Mouse (Mus musculus): Measurements from ENCODE around the gene Nos2. TPM values are rescaled to one million over a fixed set of nuclear protein-coding genes. Genes with fewer than 3 reads are reported as not detected.

Gene Nos2
- polyA plus RNA-seq, 1 experiment from 2014 or later, result 0.50 TPM

- 90% methylated on average over 4 of the region's 4 CpGs for WGBS
- no peaks in the 10 kb centered on the region for H3K4me1 ChIP-seq (ENCODE audit: control insufficient read depth, insufficient read depth, low read length)
- H3K9ac ChIP-seq (ENCODE audit: low read length), result no peak overlapping the region
- no peak overlapping the region for H3K27ac ChIP-seq (ENCODE audit: low read depth, low read length)
- no peak for ATAC-seq
- H3K9me3 ChIP-seq (replicated peaks; ENCODE audit: control insufficient read depth, low read length), result no peaks in the 10 kb centered on the region
- H3K4me3 ChIP-seq (ENCODE audit: low read depth, low read length), result no peak overlapping the region
- no peak overlapping the region for H3K4me2 ChIP-seq (ENCODE audit: low read length)
- DNase-seq (ENCODE audit: low spot score), result no peak
- no peaks in the 10 kb centered on the region for H3K36me3 ChIP-seq (ENCODE audit: control insufficient read depth, insufficient read depth, low read length)
- no peaks in the 10 kb centered on the region for H3K27me3 ChIP-seq (replicated peaks; ENCODE audit: control insufficient read depth, insufficient read depth, low read length)
These were observed 47.5 kb downstream of the Nos2 start for GRCm38 (mm10) chr11:78968121-78968520.

- Histone ChIP-seq H3K4me2 (ENCODE audit: low read length) (no peak overlapping the region), H3K9ac (ENCODE audit: low read length) (no peak overlapping the region), H3K4me3 (ENCODE audit: low read depth, low read length) (no peak overlapping the region), H3K9me3 (replicated peaks; ENCODE audit: control insufficient read depth, low read length) (no peaks in the 10 kb centered on the region), H3K4me1 (ENCODE audit: control insufficient read depth, insufficient read depth, low read length) (no peaks in the 10 kb centered on the region), H3K27me3 (replicated peaks; ENCODE audit: control insufficient read depth, insufficient read depth, low read length) (no peaks in the 10 kb centered on the region), H3K36me3 (ENCODE audit: control insufficient read depth, insufficient read depth, low read length) (no peaks in the 10 kb centered on the region), H3K27ac (ENCODE audit: low read depth, low read length) (no peak overlapping the region)
- WGBS, result 86% methylated on average over 8 of the region's 8 CpGs
- ATAC-seq (no peak), DNase-seq (ENCODE audit: low spot score) (no peak)
These were observed 50.5 kb downstream of the Nos2 start for GRCm38 (mm10) chr11:78971096-78971495.

GRCm38 (mm10) chr11:78971746-78972145 is 51.2 kb downstream of the Nos2 start:
- Histone ChIP-seq H3K4me1 (ENCODE audit: control insufficient read depth, insufficient read depth, low read length) (no peaks in the 10 kb centered on the region), H3K36me3 (ENCODE audit: control insufficient read depth, insufficient read depth, low read length) (no peaks in the 10 kb centered on the region), H3K4me2 (ENCODE audit: low read length) (no peak overlapping the region), H3K9me3 (replicated peaks; ENCODE audit: control insufficient read depth, low read length) (no peaks in the 10 kb centered on the region), H3K9ac (ENCODE audit: low read length) (no peak overlapping the region), H3K27me3 (replicated peaks; ENCODE audit: control insufficient read depth, insufficient read depth, low read length) (no peaks in the 10 kb centered on the region), H3K27ac (ENCODE audit: low read depth, low read length) (no peak overlapping the region), H3K4me3 (ENCODE audit: low read depth, low read length) (no peak overlapping the region)
- ATAC-seq, result no peak
- no peak for DNase-seq (ENCODE audit: low spot score)
- WGBS, result 85% methylated on average over 3 of the region's 3 CpGs

GRCm38 (mm10) chr11:78972328-78972727 is 51.7 kb downstream of the Nos2 start:
- no peaks in the 10 kb centered on the region for H3K9me3 ChIP-seq (replicated peaks; ENCODE audit: control insufficient read depth, low read length)
- H3K4me3 ChIP-seq (ENCODE audit: low read depth, low read length), result no peak overlapping the region
- H3K9ac ChIP-seq (ENCODE audit: low read length), result no peak overlapping the region
- ATAC-seq (no peak), DNase-seq (ENCODE audit: low spot score) (no peak)
- no peak overlapping the region for H3K27ac ChIP-seq (ENCODE audit: low read depth, low read length)
- no peak overlapping the region for H3K4me2 ChIP-seq (ENCODE audit: low read length)
- no peaks in the 10 kb centered on the region for H3K4me1 ChIP-seq (ENCODE audit: control insufficient read depth, insufficient read depth, low read length)
- H3K27me3 ChIP-seq (replicated peaks; ENCODE audit: control insufficient read depth, insufficient read depth, low read length), result no peaks in the 10 kb centered on the region
- WGBS, result 58% methylated on average over 6 of the region's 6 CpGs
- H3K36me3 ChIP-seq (ENCODE audit: control insufficient read depth, insufficient read depth, low read length), result no peaks in the 10 kb centered on the region

- DNase-seq (ENCODE audit: low spot score), result no peak
- ATAC-seq, result no peak
- Histone ChIP-seq H3K27ac (ENCODE audit: low read depth, low read length) (no peak overlapping the region), H3K4me2 (ENCODE audit: low read length) (no peak overlapping the region), H3K4me3 (ENCODE audit: low read depth, low read length) (no peak overlapping the region), H3K9me3 (replicated peaks; ENCODE audit: control insufficient read depth, low read length) (no peaks in the 10 kb centered on the region), H3K9ac (ENCODE audit: low read length) (no peak overlapping the region), H3K27me3 (replicated peaks; ENCODE audit: control insufficient read depth, insufficient read depth, low read length) (no peaks in the 10 kb centered on the region), H3K4me1 (ENCODE audit: control insufficient read depth, insufficient read depth, low read length) (no peaks in the 10 kb centered on the region), H3K36me3 (ENCODE audit: control insufficient read depth, insufficient read depth, low read length) (no peaks in the 10 kb centered on the region)
- WGBS, result 63% methylated on average over 8 of the region's 8 CpGs
These were observed 52.3 kb downstream of the Nos2 start for GRCm38 (mm10) chr11:78972811-78973351.

GRCm38 (mm10) chr11:78973381-78974150 is 53.0 kb downstream of the Nos2 start:
- DNase-seq (ENCODE audit: low spot score) (peak; percentile 36), ATAC-seq (no peak)
- no peak overlapping the region for H3K9ac ChIP-seq (ENCODE audit: low read length)
- H3K36me3 ChIP-seq (ENCODE audit: control insufficient read depth, insufficient read depth, low read length), result no peaks in the 10 kb centered on the region
- H3K27me3 ChIP-seq (replicated peaks; ENCODE audit: control insufficient read depth, insufficient read depth, low read length), result no peaks in the 10 kb centered on the region
- no peaks in the 10 kb centered on the region for H3K9me3 ChIP-seq (replicated peaks; ENCODE audit: control insufficient read depth, low read length)
- H3K4me3 ChIP-seq (ENCODE audit: low read depth, low read length), result no peak overlapping the region
- WGBS, result 76% methylated on average over 17 of the region's 17 CpGs
- no peaks in the 10 kb centered on the region for H3K4me1 ChIP-seq (ENCODE audit: control insufficient read depth, insufficient read depth, low read length)
- H3K4me2 ChIP-seq (ENCODE audit: low read length), result no peak overlapping the region
- no peak overlapping the region for H3K27ac ChIP-seq (ENCODE audit: low read depth, low read length)

- Histone ChIP-seq H3K4me1 (ENCODE audit: control insufficient read depth, insufficient read depth, low read length) (no peaks in the 10 kb centered on the region), H3K27ac (ENCODE audit: low read depth, low read length) (no peak overlapping the region), H3K36me3 (ENCODE audit: control insufficient read depth, insufficient read depth, low read length) (no peaks in the 10 kb centered on the region), H3K9me3 (replicated peaks; ENCODE audit: control insufficient read depth, low read length) (no peaks in the 10 kb centered on the region), H3K27me3 (replicated peaks; ENCODE audit: control insufficient read depth, insufficient read depth, low read length) (no peaks in the 10 kb centered on the region), H3K9ac (ENCODE audit: low read length) (no peak overlapping the region), H3K4me2 (ENCODE audit: low read length) (no peak overlapping the region), H3K4me3 (ENCODE audit: low read depth, low read length) (no peak overlapping the region)
- 80% methylated on average over 8 of the region's 8 CpGs for WGBS
- DNase-seq (ENCODE audit: low spot score), result no peak
- no peak for ATAC-seq
These were observed 56.3 kb downstream of the Nos2 start for GRCm38 (mm10) chr11:78976731-78977510.

GRCm38 (mm10) chr11:78978176-78979019 is 57.8 kb downstream of the Nos2 start:
- Histone ChIP-seq H3K9ac (ENCODE audit: low read length) (no peak overlapping the region), H3K27ac (ENCODE audit: low read depth, low read length) (no peak overlapping the region), H3K36me3 (ENCODE audit: control insufficient read depth, insufficient read depth, low read length) (no peaks in the 10 kb centered on the region), H3K4me3 (ENCODE audit: low read depth, low read length) (no peak overlapping the region), H3K4me2 (ENCODE audit: low read length) (no peak overlapping the region), H3K9me3 (replicated peaks; ENCODE audit: control insufficient read depth, low read length) (no peaks in the 10 kb centered on the region), H3K4me1 (ENCODE audit: control insufficient read depth, insufficient read depth, low read length) (no peaks in the 10 kb centered on the region), H3K27me3 (replicated peaks; ENCODE audit: control insufficient read depth, insufficient read depth, low read length) (no peaks in the 10 kb centered on the region)
- ATAC-seq (no peak), DNase-seq (ENCODE audit: low spot score) (peak; percentile 38)
- 80% methylated on average over 12 of the region's 12 CpGs for WGBS

Measured in forebrain, embryonic 14.5 days (tissue).